Mouse (Mus musculus) embryonic facial prominence, embryonic 12.5 days (tissue): ENCODE data around the gene Gm17416. TPM values are rescaled to one million over a fixed set of nuclear protein-coding genes. Genes with fewer than 3 reads are reported as not detected.

Experiments used
- ATAC-seq: fragments of 200-750 bp; cut with Nextera tagmentation; 2 replicates; pipeline ENCODE4 v1.8.0; 2017; ENCODE audit not compliant: insufficient number of reproducible peaks, insufficient read depth, low FRiP score, low TSS enrichment
- H3K27ac ChIP-seq: fragments of 300-500 bp; sonication (generic); 2 replicates; pipeline ENCODE4 v1.5.1; 2016; ENCODE audit warnings: mild to moderate bottlenecking
- H3K27me3 ChIP-seq: fragments of 300-500 bp; sonication (generic); 2 replicates; pipeline ENCODE4 v1.6.1; 2016; ENCODE audit warnings: mild to moderate bottlenecking, moderate library complexity
- H3K36me3 ChIP-seq: fragments of 300-500 bp; sonication (generic); 2 replicates; pipeline ENCODE4 v1.6.1; 2016; ENCODE audit warnings: mild to moderate bottlenecking
- H3K4me1 ChIP-seq: fragments of 300-500 bp; sonication (generic); 2 replicates; pipeline ENCODE4 v1.6.1; 2016
- H3K4me2 ChIP-seq: fragments of 300-500 bp; sonication (generic); replicated peaks from 2 replicates; pipeline ENCODE4 v1.6.1; 2016; ENCODE audit warnings: mild to moderate bottlenecking, moderate library complexity
- H3K4me3 ChIP-seq: fragments of 300-500 bp; sonication (generic); 2 replicates; pipeline ENCODE4 v1.5.1; 2016; ENCODE audit warnings: mild to moderate bottlenecking
- H3K9ac ChIP-seq: fragments of 300-500 bp; sonication (generic); 2 replicates; pipeline ENCODE4 v1.6.1; 2016; ENCODE audit warnings: mild to moderate bottlenecking, moderate library complexity
- H3K9me3 ChIP-seq: fragments of 300-500 bp; sonication (generic); 2 replicates; pipeline ENCODE4 v1.6.1; 2016; ENCODE audit warnings: mild to moderate bottlenecking, moderate library complexity
- WGBS: fragments of 180-500 bp; shearing (Covaris S2); methylation state at CpG from one replicate; pipeline ENCODE4 v1.1.7; 2016; 5-methylcytosine and 5-hydroxymethylcytosine counted together
- polyA plus RNA-seq: library from polyadenylated mRNA; unstranded; fragments of >200 nt; fragmentation: Nextera tagmentation; extraction: Ambion mirVana; gene quantifications from 2 replicates; pipeline ENCODE4 v1.2.1, GENCODE M21; 2016

Gm17416 gene
- polyA plus RNA-seq, 1 experiment from 2014 or later, result not detected

- H3K9me3 ChIP-seq, result no peaks in the 10 kb centered on the region
- no peak overlapping the region for H3K27ac ChIP-seq
- no peak overlapping the region for H3K4me2 ChIP-seq
- H3K36me3 ChIP-seq, result no peaks in the 10 kb centered on the region
- H3K4me1 ChIP-seq, result no peaks in the 10 kb centered on the region
- ATAC-seq, result no peak
- H3K4me3 ChIP-seq, result no peak overlapping the region
- WGBS, result 87% methylated on average over 8 of the region's 8 CpGs
- H3K27me3 ChIP-seq, result no peaks in the 10 kb centered on the region
- H3K9ac ChIP-seq, result no peak overlapping the region
Observed at GRCm38 (mm10) chr2:152573484-152573883, 4.3 kb downstream of the Gm17416 start.

- Histone ChIP-seq H3K36me3 (no peaks in the 10 kb centered on the region), H3K9me3 (no peaks in the 10 kb centered on the region), H3K27me3 (no peaks in the 10 kb centered on the region), H3K4me1 (no peaks in the 10 kb centered on the region), H3K4me2 (no peak within 1 kb of the TSS), H3K27ac (no peak within 1 kb of the TSS), H3K4me3 (no peak within 1 kb of the TSS), H3K9ac (no peak within 1 kb of the TSS)
- WGBS, result 75% methylated on average over 7 of the region's 7 CpGs
- no peak for ATAC-seq
Observed at GRCm38 (mm10) chr2:152580107-152580506, 11.0 kb downstream of the Gm17416 start, which contains the start of gene Defb19. TSS of gene Defb19 (minus strand) at chr2:152580312.

- ATAC-seq, result no peak
- Histone ChIP-seq H3K4me2 (no peak overlapping the region), H3K9ac (no peak overlapping the region), H3K27ac (no peak overlapping the region), H3K36me3 (no peaks in the 10 kb centered on the region), H3K4me3 (no peak overlapping the region), H3K4me1 (no peaks in the 10 kb centered on the region), H3K9me3 (no peaks in the 10 kb centered on the region), H3K27me3 (no peaks in the 10 kb centered on the region)
- 89% methylated on average over 11 of the region's 11 CpGs for WGBS
Observed at GRCm38 (mm10) chr2:152580612-152581011, 11.5 kb downstream of the Gm17416 start.

GRCm38 (mm10) chr2:152586926-152587560, 17.9 kb downstream of the Gm17416 start:
- Histone ChIP-seq H3K27me3 (no peaks in the 10 kb centered on the region), H3K4me1 (no peaks in the 10 kb centered on the region), H3K4me3 (no peak overlapping the region), H3K9ac (no peak overlapping the region), H3K27ac (no peak overlapping the region), H3K4me2 (no peak overlapping the region), H3K9me3 (no peaks in the 10 kb centered on the region), H3K36me3 (no peaks in the 10 kb centered on the region)
- no peak for ATAC-seq
- WGBS, result 82% methylated on average over 4 of the region's 4 CpGs

- no peak overlapping the region for H3K4me3 ChIP-seq
- H3K4me1 ChIP-seq, result no peaks in the 10 kb centered on the region
- H3K4me2 ChIP-seq, result no peak overlapping the region
- no peaks in the 10 kb centered on the region for H3K36me3 ChIP-seq
- no peak for ATAC-seq
- no peaks in the 10 kb centered on the region for H3K27me3 ChIP-seq
- H3K9ac ChIP-seq, result no peak overlapping the region
- H3K27ac ChIP-seq, result no peak overlapping the region
- H3K9me3 ChIP-seq, result no peaks in the 10 kb centered on the region
- 28% methylated on average over 2 of the region's 2 CpGs for WGBS
Observed at GRCm38 (mm10) chr2:152588450-152588849, 19.3 kb downstream of the Gm17416 start.

- ATAC-seq, result no peak
- no peaks in the 10 kb centered on the region for H3K27me3 ChIP-seq
- H3K9me3 ChIP-seq, result no peaks in the 10 kb centered on the region
- no peak overlapping the region for H3K4me3 ChIP-seq
- 30% methylated on average over 6 of the region's 6 CpGs for WGBS
- no peak overlapping the region for H3K9ac ChIP-seq
- H3K4me1 ChIP-seq, result no peaks in the 10 kb centered on the region
- no peaks in the 10 kb centered on the region for H3K36me3 ChIP-seq
- no peak overlapping the region for H3K4me2 ChIP-seq
- H3K27ac ChIP-seq, result no peak overlapping the region
Observed at GRCm38 (mm10) chr2:152589021-152589420, 19.9 kb downstream of the Gm17416 start.

- H3K27me3 ChIP-seq, result no peaks in the 10 kb centered on the region
- H3K27ac ChIP-seq, result no peak within 1 kb of the TSS
- H3K4me1 ChIP-seq, result no peaks in the 10 kb centered on the region
- no peak within 1 kb of the TSS for H3K9ac ChIP-seq
- no peak within 1 kb of the TSS for H3K4me2 ChIP-seq
- ATAC-seq, result no peak
- H3K4me3 ChIP-seq, result no peak within 1 kb of the TSS
- no peaks in the 10 kb centered on the region for H3K36me3 ChIP-seq
- no peaks in the 10 kb centered on the region for H3K9me3 ChIP-seq
- 59% methylated on average over 7 of the region's 7 CpGs for WGBS
Observed at GRCm38 (mm10) chr2:152599299-152599698, 30.2 kb downstream of the Gm17416 start, which contains the start of gene Defb45. TSS of gene Defb45 (minus strand) at chr2:152599399.

- no peak for ATAC-seq
- Histone ChIP-seq H3K9ac (no peak overlapping the region), H3K27me3 (no peaks in the 10 kb centered on the region), H3K27ac (no peak overlapping the region), H3K4me2 (no peak overlapping the region), H3K36me3 (no peaks in the 10 kb centered on the region), H3K4me3 (no peak overlapping the region), H3K9me3 (no peaks in the 10 kb centered on the region), H3K4me1 (no peaks in the 10 kb centered on the region)
- 83% methylated on average over 6 of the region's 6 CpGs for WGBS
Observed at GRCm38 (mm10) chr2:152600076-152600475, 30.9 kb downstream of the Gm17416 start.

- WGBS, result 73% methylated on average over 4 of the region's 4 CpGs
- no peaks in the 10 kb centered on the region for H3K4me1 ChIP-seq
- no peaks in the 10 kb centered on the region for H3K27me3 ChIP-seq
- no peaks in the 10 kb centered on the region for H3K36me3 ChIP-seq
- no peak overlapping the region for H3K9ac ChIP-seq
- no peak overlapping the region for H3K4me3 ChIP-seq
- no peak overlapping the region for H3K4me2 ChIP-seq
- H3K9me3 ChIP-seq, result no peaks in the 10 kb centered on the region
- no peak overlapping the region for H3K27ac ChIP-seq
- ATAC-seq, result no peak
Observed at GRCm38 (mm10) chr2:152601275-152601960, 32.3 kb downstream of the Gm17416 start.

- ATAC-seq, result no peak
- WGBS, result 85% methylated on average over 15 of the region's 15 CpGs
- no peaks in the 10 kb centered on the region for H3K4me1 ChIP-seq
- H3K4me3 ChIP-seq, result no peak within 1 kb of the TSS
- H3K27me3 ChIP-seq, result no peaks in the 10 kb centered on the region
- no peak within 1 kb of the TSS for H3K4me2 ChIP-seq
- H3K27ac ChIP-seq, result no peak within 1 kb of the TSS
- no peaks in the 10 kb centered on the region for H3K36me3 ChIP-seq
- H3K9ac ChIP-seq, result no peak within 1 kb of the TSS
- no peaks in the 10 kb centered on the region for H3K9me3 ChIP-seq
Observed at GRCm38 (mm10) chr2:152604057-152604456, 34.9 kb downstream of the Gm17416 start, which contains the start of gene Defb36. TSS of gene Defb36 (plus strand) at chr2:152604327.

- H3K9ac ChIP-seq, result no peak overlapping the region
- no peaks in the 10 kb centered on the region for H3K4me1 ChIP-seq
- no peak for ATAC-seq
- H3K4me3 ChIP-seq, result no peak overlapping the region
- no peaks in the 10 kb centered on the region; the same call in 1 of the 2 replicates for H3K27me3 ChIP-seq
- H3K36me3 ChIP-seq, result no peaks in the 10 kb centered on the region
- 61% methylated on average over 6 of the region's 6 CpGs for WGBS
- no peaks in the 10 kb centered on the region for H3K9me3 ChIP-seq
- no peak overlapping the region for H3K27ac ChIP-seq
- H3K4me2 ChIP-seq, result no peak overlapping the region
Observed at GRCm38 (mm10) chr2:152607746-152608145, 38.6 kb downstream of the Gm17416 start.

GRCm38 (mm10) chr2:152608719-152609118, 39.6 kb downstream of the Gm17416 start:
- ATAC-seq, result no peak

More at GRCm38 (mm10) chr2:152608719-152609118, 39.6 kb downstream of the Gm17416 start:
- Histone ChIP-seq H3K27ac (no peak overlapping the region), H3K4me3 (no peak overlapping the region), H3K9ac (no peak overlapping the region), H3K27me3 (no peaks in the 10 kb centered on the region; the same call in 1 of the 2 replicates), H3K4me2 (no peak overlapping the region), H3K9me3 (no peaks in the 10 kb centered on the region), H3K36me3 (no peaks in the 10 kb centered on the region), H3K4me1 (no peaks in the 10 kb centered on the region)
- WGBS, result 89% methylated on average over 1 of the region's 1 CpGs
